Mouse (Mus musculus) kidney, postnatal 0 days (tissue): ENCODE results near the gene Dennd1a. TPM values are rescaled to one million over a fixed set of nuclear protein-coding genes. Genes with fewer than 3 reads are reported as not detected.

Experiments used
- ATAC-seq: fragments of 200-750 bp; cut with Nextera tagmentation; replicated peaks from 2 replicates; pipeline ENCODE4 v1.8.0; 2017; ENCODE audit warnings: low read depth, moderate number of reproducible peaks, moderate TSS enrichment, moderate library complexity; ENCODE audit not compliant: low FRiP score
- DNase-seq: peaks from one replicate; pipeline ENCODE4 v3.0.0-alpha.2; 2016; ENCODE audit warnings: low spot score
- H3K27ac ChIP-seq: fragments of 300-500 bp; sonication (generic); 2 replicates; pipeline ENCODE4 v1.5.1; 2014; ENCODE audit warnings: mild to moderate bottlenecking
- H3K27me3 ChIP-seq: fragments of 300-500 bp; sonication (generic); 2 replicates; pipeline ENCODE4 v1.6.1; 2014; ENCODE audit warnings: low read length, mixed read lengths; ENCODE audit not compliant: insufficient read depth
- H3K36me3 ChIP-seq: fragments of 300-500 bp; sonication (generic); 2 replicates; pipeline ENCODE4 v1.6.1; 2014; ENCODE audit warnings: low read length, mixed read lengths; ENCODE audit not compliant: insufficient read depth
- H3K4me1 ChIP-seq: fragments of 300-500 bp; sonication (generic); replicated peaks from 2 replicates; pipeline ENCODE4 v1.6.1; 2014; ENCODE audit warnings: antibody characterized with exemption, low read length, mixed read lengths; ENCODE audit not compliant: insufficient read depth
- H3K4me2 ChIP-seq: fragments of 300-500 bp; sonication (generic); 2 replicates; pipeline ENCODE4 v1.6.1; 2014; ENCODE audit warnings: mild to moderate bottlenecking, low read length, moderate library complexity, mixed read lengths
- H3K4me3 ChIP-seq: fragments of 300-500 bp; sonication (generic); replicated peaks from 2 replicates; pipeline ENCODE4 v1.5.1; 2014; ENCODE audit warnings: low read depth, low read length
- H3K9ac ChIP-seq: fragments of 300-500 bp; sonication (generic); 2 replicates; pipeline ENCODE4 v1.6.1; 2014; ENCODE audit warnings: low read depth, low read length
- H3K9me3 ChIP-seq: fragments of 300-500 bp; sonication (generic); replicated peaks from 2 replicates; pipeline ENCODE4 v1.6.1; 2016; ENCODE audit warnings: low read length, inconsistent platforms, mixed read lengths
- CTCF ChIP-seq: IDR thresholded peaks from 2 replicates; pipeline ENCODE4 v1.5.1; 2016; ENCODE audit warnings: antibody characterized with exemption, low read depth, mild to moderate bottlenecking, moderate library complexity
- WGBS: fragments of 180-500 bp; shearing (Covaris S2); extraction: QIAGEN DNeasy Blood & Tissue Kit; methylation state at CpG from one replicate; pipeline ENCODE4 v1.1.7; 2014; 5-methylcytosine and 5-hydroxymethylcytosine counted together
- polyA plus RNA-seq: library from polyadenylated mRNA; unstranded; fragments of >200 nt; fragmentation: Nextera tagmentation; extraction: Ambion mirVana; gene quantifications from 2 replicates; pipeline ENCODE4 v1.2.1, GENCODE M21; 2015

The Dennd1a gene
- polyA plus RNA-seq, 1 experiment from 2014 or later = 10.6 TPM

DNA sequence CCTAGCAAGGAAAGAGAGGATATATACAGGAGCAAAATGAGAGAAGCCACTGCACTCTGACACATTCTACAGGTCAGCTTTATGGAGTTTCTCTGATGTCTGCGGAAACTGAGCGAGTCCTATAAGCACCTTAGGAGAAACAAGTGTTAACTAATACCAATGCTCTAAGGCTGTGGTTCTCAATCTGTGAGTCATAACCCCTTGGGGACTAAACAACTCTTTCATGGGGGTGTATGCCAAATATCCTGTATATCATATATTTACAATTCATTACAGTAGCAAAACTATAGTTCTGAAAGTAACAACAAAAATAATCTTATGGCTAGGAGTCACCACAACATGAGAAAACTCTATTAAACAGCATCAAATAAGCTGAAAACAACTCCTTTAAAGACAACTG, 67.5 kb downstream of the Dennd1a start:
- Histone ChIP-seq H3K4me1 (no peaks in the 10 kb centered on the region), H3K9ac (no peak overlapping the region), H3K4me2 (no peak overlapping the region), H3K4me3 (no peak overlapping the region), H3K27ac (no peak overlapping the region), H3K9me3 (no peaks in the 10 kb centered on the region), H3K36me3 (no peaks in the 10 kb centered on the region), H3K27me3 (no peaks in the 10 kb centered on the region)
- ATAC-seq (no peak), DNase-seq (no peak)
- no peak for TF ChIP-seq CTCF
- 95% methylated on average over 2 of the region's 2 CpGs for WGBS

DNA sequence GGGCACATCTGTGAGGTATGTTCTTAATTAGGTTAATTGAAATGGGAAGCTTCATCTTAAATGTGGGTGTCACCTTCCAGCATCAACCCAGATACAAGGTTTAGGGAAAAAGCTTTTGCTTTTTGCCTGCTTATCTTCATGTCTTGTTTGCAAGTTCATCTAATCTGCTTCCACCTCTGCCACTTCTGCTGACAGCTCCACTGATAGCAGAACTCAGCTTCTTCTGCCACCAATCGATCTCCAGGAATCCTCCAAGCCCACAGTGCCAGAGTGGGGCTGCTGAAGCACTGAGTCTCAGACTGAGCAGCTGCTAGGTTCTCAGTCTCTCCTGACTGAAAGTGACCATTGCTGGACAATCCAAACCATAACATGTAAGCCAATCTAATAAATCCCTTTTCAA, 74.1 kb downstream of the Dennd1a start:
- Histone ChIP-seq H3K9ac (no peak overlapping the region), H3K27me3 (no peaks in the 10 kb centered on the region), H3K36me3 (no peaks in the 10 kb centered on the region), H3K27ac (no peak overlapping the region), H3K4me1 (no peaks in the 10 kb centered on the region), H3K9me3 (no peaks in the 10 kb centered on the region), H3K4me2 (no peak overlapping the region), H3K4me3 (no peak overlapping the region)
- TF ChIP-seq CTCF = no peak
- ATAC-seq (no peak), DNase-seq (no peak)
- 92% methylated on average over 1 of the region's 1 CpGs for WGBS

GRCm38 (mm10) chr2:38211426-38211825, 75.8 kb downstream of the Dennd1a start:
- Histone ChIP-seq H3K36me3 (no peaks in the 10 kb centered on the region), H3K9me3 (no peaks in the 10 kb centered on the region), H3K4me2 (no peak overlapping the region), H3K9ac (no peak overlapping the region), H3K27me3 (no peaks in the 10 kb centered on the region), H3K4me3 (no peak overlapping the region), H3K4me1 (no peaks in the 10 kb centered on the region), H3K27ac (no peak overlapping the region)
- ATAC-seq (no peak), DNase-seq (no peak)
- no peak for TF ChIP-seq CTCF
- 91% methylated on average over 2 of the region's 2 CpGs for WGBS

- H3K9me3 ChIP-seq = no peaks in the 10 kb centered on the region
- 97% methylated on average over 1 of the region's 1 CpGs for WGBS
- H3K4me3 ChIP-seq = no peak overlapping the region
- ATAC-seq = no peak
- no peak for TF ChIP-seq CTCF
- no peak overlapping the region for H3K9ac ChIP-seq
- H3K4me2 ChIP-seq = no peak overlapping the region
- H3K27ac ChIP-seq = no peak overlapping the region
- H3K36me3 ChIP-seq = no peaks in the 10 kb centered on the region
- no peaks in the 10 kb centered on the region for H3K27me3 ChIP-seq
- 0 out of 2 replicates have a peak, but pooled peaks cover 3% of the 10 kb centered on the region for H3K4me1 ChIP-seq
- DNase-seq = no peak
Measured at GRCm38 (mm10) chr2:38207752-38208151, 79.4 kb downstream of the Dennd1a start.

GRCm38 (mm10) chr2:38205281-38205680, 81.9 kb downstream of the Dennd1a start:
- 66% methylated on average over 5 of the region's 5 CpGs for WGBS
- H3K27ac ChIP-seq = no peak overlapping the region
- H3K36me3 ChIP-seq = no peaks in the 10 kb centered on the region
- H3K4me2 ChIP-seq = no peak overlapping the region
- H3K27me3 ChIP-seq = no peaks in the 10 kb centered on the region
- DNase-seq = no peak
- no peak overlapping the region for H3K9ac ChIP-seq
- no peak for ATAC-seq
- 0 out of 2 replicates have a peak, but pooled peaks cover 4% of the 10 kb centered on the region for H3K4me1 ChIP-seq
- no peaks in the 10 kb centered on the region for H3K9me3 ChIP-seq
- no peak overlapping the region for H3K4me3 ChIP-seq
- TF ChIP-seq CTCF = no peak

GRCm38 (mm10) chr2:38204696-38205095, 82.5 kb downstream of the Dennd1a start:
- no peaks in the 10 kb centered on the region for H3K36me3 ChIP-seq
- no peak overlapping the region for H3K9ac ChIP-seq
- 0 out of 2 replicates have a peak, but pooled peaks cover 4% of the 10 kb centered on the region for H3K4me1 ChIP-seq
- H3K4me2 ChIP-seq = no peak overlapping the region
- H3K9me3 ChIP-seq = no peaks in the 10 kb centered on the region
- 45% methylated on average over 2 of the region's 2 CpGs for whole genome bisulfite sequencing
- no peak overlapping the region for H3K4me3 ChIP-seq
- DNase-seq = no peak
- H3K27me3 ChIP-seq = no peaks in the 10 kb centered on the region
- no peak overlapping the region for H3K27ac ChIP-seq
- no peak for ATAC-seq
- TF ChIP-seq CTCF = no peak

DNA sequence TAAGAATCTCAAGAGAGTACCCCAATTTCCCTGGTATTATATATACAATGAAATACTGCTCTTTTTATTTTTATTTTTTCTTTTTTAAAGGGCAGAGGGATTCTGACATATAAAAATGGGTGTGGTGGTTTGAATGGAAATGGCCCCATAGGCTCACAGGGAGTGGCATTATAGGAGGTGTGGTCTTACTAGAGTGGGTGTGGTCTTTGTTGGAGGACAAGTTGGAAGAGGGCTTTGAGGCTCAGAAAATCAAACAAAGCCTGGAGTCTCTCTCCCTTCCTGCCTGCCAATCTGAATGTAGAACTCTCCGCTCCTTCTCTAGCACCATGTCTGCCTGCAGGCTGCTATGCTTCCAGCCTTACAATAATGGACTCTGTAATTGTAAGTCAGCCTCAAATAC, 89.1 kb downstream of the Dennd1a start:
- 100% methylated on average over 1 of the region's 1 CpGs for WGBS
- H3K4me2 ChIP-seq = no peak overlapping the region
- DNase-seq (no peak), ATAC-seq (no peak)
- no peaks in the 10 kb centered on the region for H3K27me3 ChIP-seq
- H3K4me1 ChIP-seq = 0 out of 2 replicates have a peak, but pooled peaks cover 4% of the 10 kb centered on the region
- no peaks in the 10 kb centered on the region for H3K9me3 ChIP-seq
- H3K4me3 ChIP-seq = no peak overlapping the region
- H3K9ac ChIP-seq = no peak overlapping the region
- TF ChIP-seq CTCF = no peak
- H3K36me3 ChIP-seq = no peaks in the 10 kb centered on the region
- no peak overlapping the region for H3K27ac ChIP-seq
